Mouse (Mus musculus) Patski (cell line): ENCODE measurements around the gene Msrb3. TPM values are rescaled to one million over a fixed set of nuclear protein-coding genes. Genes with fewer than 3 reads are reported as not detected.

Experiments used
- ATAC-seq: fragments of 100-300 bp; one replicate; pipeline ENCODE4 v1.8.0; 2021
- CTCF ChIA-PET: fragments of 350-600 bp; sonication (Branson Sonifier 250); formaldehyde crosslinking; loops from one replicate; lab custom pipeline; 2022; ENCODE audit warnings: inconsistent platforms; lab: Charles Lee
- POLR2A ChIA-PET: fragments of 350-600 bp; sonication (Branson Sonifier 250); formaldehyde crosslinking; loops from one replicate; lab custom pipeline; 2022; ENCODE audit warnings: antibody characterized with exemption, inconsistent platforms; lab: Charles Lee
- DNase-seq: peaks from one replicate; pipeline ENCODE4 v3.0.0-alpha.2; 2011; ENCODE audit warnings: low read depth, low spot score
- H3K27me3 ChIP-seq: fragments of 371-371 bp; one replicate; pipeline ENCODE4 v1.5.1; 2021
- CTCF ChIP-seq: fragments of 100-300 bp; IDR thresholded peaks from one replicate; pipeline ENCODE4 v1.5.1; 2021
- in situ Hi-C: fragments of 300-500 bp; cut with MboI; formaldehyde crosslinking; loops from 3 replicates; pipeline ENCODE4 v1.11.1; 2018; ENCODE audit warnings: low pct_unique_long_range_greater_than_20kb, mixed read lengths
- polyA plus RNA-seq: library from polyadenylated mRNA; unstranded; gene quantifications from one replicate; pipeline ENCODE4 v1.2.3, GENCODE M21; 2021

The Msrb3 gene
- polyA plus RNA-seq, 1 experiment from 2014 or later = 36.9 TPM

GRCm38 (mm10) chr10:120883069-120883415 lies 15.9 kb downstream of the Msrb3 start:
- H3K27me3 ChIP-seq = no peaks in the 10 kb centered on the region
- no peak for TF ChIP-seq CTCF
- CTCF ChIA-PET = no interaction called here
- POLR2A ChIA-PET = interaction anchor here (0.9 kb wide), 1 partner anchor 42 kb away, joined by 3 read pairs; no protein-coding TSS in a partner anchor
- DNase-seq = no peak
- in situ Hi-C loops = no loop called here
- no peak for ATAC-seq

- TF ChIP-seq CTCF = no peak
- in situ Hi-C loops = no loop called here
- H3K27me3 ChIP-seq = no peaks in the 10 kb centered on the region
- CTCF ChIA-PET = interaction anchor here (1.1 kb wide), 1 partner anchor 13 kb away, joined by 3 read pairs; no protein-coding TSS in a partner anchor
- ATAC-seq = no peak
- POLR2A ChIA-PET = interaction anchor here (0.9 kb wide), 1 partner anchor 42 kb away, joined by 3 read pairs; no protein-coding TSS in a partner anchor
- no peak for DNase-seq
Observed at GRCm38 (mm10) chr10:120882347-120883068, 16.4 kb downstream of the Msrb3 start.

- CTCF ChIA-PET = interaction anchor here (0.8 to 2.9 kb wide), 26 partner anchors 8 to 648 kb away, joined by 3 to 18 read pairs (median 4); no protein-coding TSS in a partner anchor
- ATAC-seq (peak; percentile 2), DNase-seq (no peak)
- POLR2A ChIA-PET = no interaction called here
- no peak for TF ChIP-seq CTCF
- no peaks in the 10 kb centered on the region for H3K27me3 ChIP-seq
- in situ Hi-C loops = loop anchor here (10.0 kb wide), 1 partner anchor 378 kb away; no protein-coding TSS in a partner anchor
Observed at GRCm38 (mm10) chr10:120876549-120877270, 22.2 kb downstream of the Msrb3 start.

- in situ Hi-C loops = loop anchor here (10.0 kb wide), 1 partner anchor 379 kb away; no protein-coding TSS in a partner anchor
- DNase-seq (no peak), ATAC-seq (peak; percentile 86)
- CTCF ChIA-PET = interaction anchor here (0.7 to 2.9 kb wide), 34 partner anchors 9 to 647 kb away, joined by 3 to 18 read pairs (median 4); no protein-coding TSS in a partner anchor
- no peaks in the 10 kb centered on the region for H3K27me3 ChIP-seq
- POLR2A ChIA-PET = no interaction called here
- TF ChIP-seq CTCF = peak; percentile 93
Observed at GRCm38 (mm10) chr10:120875672-120876463, 23.0 kb downstream of the Msrb3 start.

- CTCF ChIA-PET = interaction anchor here (1.0 to 2.9 kb wide), 3 partner anchors 10 to 641 kb away, joined by 3 to 15 read pairs (median 4); partner anchors contain the start of gene Lemd3
- no peak for TF ChIP-seq CTCF
- ATAC-seq (no peak), DNase-seq (no peak)
- POLR2A ChIA-PET = no interaction called here
- H3K27me3 ChIP-seq = no peaks in the 10 kb centered on the region
- in situ Hi-C loops = loop anchor here (5.0 to 25.0 kb wide), 5 partner anchors 381 to 627 kb away; partner anchors contain the start of gene Hmga2
Observed at GRCm38 (mm10) chr10:120874261-120874660, 24.6 kb downstream of the Msrb3 start.

- in situ Hi-C loops = loop anchor here (5.0 to 25.0 kb wide), 5 partner anchors 381 to 626 kb away; partner anchors contain the start of gene Hmga2
- CTCF ChIA-PET = interaction anchor here (0.6 to 1.1 kb wide), 4 partner anchors 10 to 563 kb away, joined by 3 to 5 read pairs (median 3); no protein-coding TSS in a partner anchor
- H3K27me3 ChIP-seq = no peaks in the 10 kb centered on the region
- no peak for DNase-seq
- no peak for TF ChIP-seq CTCF
- ATAC-seq = peak; percentile 24
- POLR2A ChIA-PET = interaction anchor here (0.5 kb wide), 1 partner anchor 251 kb away, joined by 3 read pairs; no protein-coding TSS in a partner anchor
Observed at GRCm38 (mm10) chr10:120873646-120874201, 25.2 kb downstream of the Msrb3 start.

- in situ Hi-C loops = loop anchor here (5.0 to 25.0 kb wide), 5 partner anchors 382 to 625 kb away; partner anchors contain the start of gene Hmga2
- H3K27me3 ChIP-seq = no peaks in the 10 kb centered on the region
- TF ChIP-seq CTCF = peak; percentile 84
- ChIA-PET CTCF (interaction anchor here (1.0 to 1.1 kb wide), 2 partner anchors 9 to 562 kb away, joined by 3 to 5 read pairs; no protein-coding TSS in a partner anchor), POLR2A (no interaction called here)
- no peak for ATAC-seq
- no peak for DNase-seq
Observed at GRCm38 (mm10) chr10:120872483-120872862, 26.4 kb downstream of the Msrb3 start.

GRCm38 (mm10) chr10:120871630-120872482 lies 27.0 kb downstream of the Msrb3 start:
- in situ Hi-C loops = loop anchor here (5.0 to 25.0 kb wide), 5 partner anchors 383 to 625 kb away; partner anchors contain the start of gene Hmga2
- ATAC-seq = no peak
- CTCF ChIA-PET = no interaction called here
- POLR2A ChIA-PET = no interaction called here
- H3K27me3 ChIP-seq = no peaks in the 10 kb centered on the region
- TF ChIP-seq CTCF = no peak
- no peak for DNase-seq
